Mouse (Mus musculus) kidney, adult 2 months (tissue): Measurements from ENCODE around the gene Kifc3. TPM values are rescaled to one million over a fixed set of nuclear protein-coding genes. Genes with fewer than 3 reads are reported as not detected.

ENCODE experiments used
- DNase-seq: peaks from one replicate; pipeline ENCODE4 v3.0.0; 2021
- H3K27ac ChIP-seq: fragments of 200-500 bp; 2 replicates; pipeline ENCODE4 v1.5.1; 2012; ENCODE audit warnings: low read depth, low read length, control low read depth, inconsistent platforms; ENCODE audit not compliant: insufficient read depth
- H3K27me3 ChIP-seq: fragments of 200-500 bp; replicated peaks from 2 replicates; pipeline ENCODE4 v1.6.1; 2012; ENCODE audit warnings: mild to moderate bottlenecking, moderate library complexity, low read length, inconsistent platforms; ENCODE audit not compliant: control insufficient read depth, insufficient read depth
- H3K36me3 ChIP-seq: fragments of 200-500 bp; 2 replicates; pipeline ENCODE4 v1.6.1; 2012; ENCODE audit warnings: mild to moderate bottlenecking, moderate library complexity, low read length, inconsistent platforms; ENCODE audit not compliant: control insufficient read depth, insufficient read depth
- H3K4me1 ChIP-seq: fragments of 200-500 bp; 2 replicates; pipeline ENCODE4 v1.6.1; 2011; ENCODE audit warnings: low read length; ENCODE audit not compliant: control insufficient read depth, insufficient read depth
- H3K4me3 ChIP-seq: fragments of 200-500 bp; 2 replicates; pipeline ENCODE4 v1.5.1; 2011; ENCODE audit warnings: mild to moderate bottlenecking, low read depth, low read length, control low read depth; ENCODE audit not compliant: insufficient read depth
- CTCF ChIP-seq: fragments of 200-500 bp; conservative IDR thresholded peaks from 2 replicates; pipeline ENCODE4 v1.5.1; 2011; ENCODE audit warnings: low read depth, mild to moderate bottlenecking, control low read depth, low read length, moderate library complexity, mixed read lengths; ENCODE audit not compliant: insufficient read depth, insufficient read length
- POLR2A ChIP-seq: fragments of 200-500 bp; IDR thresholded peaks from one replicate; pipeline ENCODE4 v1.6.1; 2011; ENCODE audit warnings: low read depth, low read length, control low read depth
- WGBS: fragments of 180-500 bp; shearing (Covaris S2); methylation state at CpG from one replicate; pipeline ENCODE4 v1.1.7; 2018; 5-methylcytosine and 5-hydroxymethylcytosine counted together
- polyA plus RNA-seq: library from polyadenylated mRNA; depleted of rRNA; stranded (reverse); fragments of >200 nt; gene quantifications from 2 replicates; pipeline ENCODE4 v1.2.3, GENCODE M21; 2012

Gene Kifc3
- polyA plus RNA-seq, 1 experiment: 92.3 TPM

DNA sequence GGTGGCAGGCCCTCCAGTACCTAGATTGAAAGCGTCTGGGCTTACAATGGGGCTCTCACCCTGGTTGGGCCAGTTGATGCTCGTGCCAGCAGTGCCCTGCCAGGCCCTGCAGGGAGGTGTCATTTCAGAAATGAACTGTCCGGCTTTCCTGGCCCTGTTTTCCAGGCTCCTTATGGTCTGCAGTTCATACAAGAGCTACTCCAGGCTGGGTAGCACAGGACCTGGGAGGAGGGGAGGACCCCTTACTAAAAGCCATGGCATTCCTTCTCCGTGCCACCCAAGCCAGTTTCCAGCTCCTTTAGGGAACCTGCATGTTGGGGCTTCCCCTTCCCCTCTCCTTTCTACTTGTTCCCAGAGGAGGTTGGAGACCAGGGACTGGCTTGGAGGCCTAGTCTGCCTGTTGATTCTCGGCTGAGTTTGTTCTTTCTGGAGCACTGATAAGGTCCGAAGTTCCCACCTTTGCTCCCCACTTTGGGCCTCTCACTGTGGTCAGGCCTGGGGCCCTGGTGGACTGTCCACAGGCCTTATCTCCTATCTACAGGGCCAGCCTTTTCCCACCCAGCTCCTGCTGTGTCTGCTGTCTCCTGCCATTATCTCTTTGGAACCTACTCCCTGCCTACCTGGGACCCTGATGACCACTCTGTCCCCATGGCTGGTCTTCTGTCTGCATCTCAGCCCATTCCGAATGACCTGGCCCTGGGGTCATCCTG, 117.0 kb downstream of the Kifc3 start:
- WGBS: 91% methylated on average over 7 of the region's 7 CpGs
- no peak for DNase-seq
- no peaks in the 10 kb centered on the region for H3K36me3 ChIP-seq
- no peak overlapping the region for H3K4me3 ChIP-seq
- TF ChIP-seq POLR2A (no peak), CTCF (no peak)
- H3K27me3 ChIP-seq: no peaks in the 10 kb centered on the region
- H3K4me1 ChIP-seq: 0 out of 2 replicates have a peak, but pooled peaks cover 3% of the 10 kb centered on the region
- H3K27ac ChIP-seq: no peak overlapping the region

DNA sequence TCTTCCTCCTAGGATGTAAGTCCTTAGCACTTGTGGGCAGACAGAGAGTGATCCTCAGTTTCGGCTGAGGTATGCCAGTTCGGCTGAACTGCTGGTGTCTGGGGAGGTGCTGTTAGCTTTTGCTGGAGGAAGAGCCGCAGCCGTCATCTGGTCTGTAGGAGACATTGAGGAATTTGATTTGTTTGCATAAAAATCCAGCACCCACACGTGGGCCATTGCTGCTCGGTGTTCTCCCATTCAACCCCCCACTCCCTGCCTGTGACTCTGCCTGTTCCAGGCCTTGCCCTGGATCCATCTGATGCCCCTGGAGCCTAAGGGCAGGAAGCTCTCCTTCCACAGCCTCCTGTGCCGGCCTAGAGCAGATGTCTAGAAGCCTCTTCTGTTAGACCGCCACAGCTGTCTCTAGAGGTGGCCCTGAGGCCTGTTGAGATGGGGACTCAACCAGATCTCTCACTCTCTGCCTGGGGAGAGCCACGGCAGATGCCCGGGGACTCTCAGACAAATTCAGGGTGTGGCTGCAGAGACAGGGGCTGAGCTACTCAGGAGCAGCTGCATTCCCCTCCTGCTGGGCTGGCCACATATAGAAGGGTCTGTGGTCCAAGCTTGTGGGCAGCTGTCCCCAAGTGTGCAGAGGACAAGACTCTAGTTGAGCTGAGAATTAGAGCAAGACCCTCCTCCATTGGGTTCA, 117.7 kb downstream of the Kifc3 start:
- no peaks in the 10 kb centered on the region for H3K27me3 ChIP-seq
- H3K4me3 ChIP-seq: no peak overlapping the region
- WGBS: 85% methylated on average over 10 of the region's 10 CpGs
- H3K4me1 ChIP-seq: 0 out of 2 replicates have a peak, but pooled peaks cover 3% of the 10 kb centered on the region
- no peak overlapping the region for H3K27ac ChIP-seq
- DNase-seq: no peak
- TF ChIP-seq POLR2A (no peak), CTCF (no peak)
- no peaks in the 10 kb centered on the region for H3K36me3 ChIP-seq

DNA sequence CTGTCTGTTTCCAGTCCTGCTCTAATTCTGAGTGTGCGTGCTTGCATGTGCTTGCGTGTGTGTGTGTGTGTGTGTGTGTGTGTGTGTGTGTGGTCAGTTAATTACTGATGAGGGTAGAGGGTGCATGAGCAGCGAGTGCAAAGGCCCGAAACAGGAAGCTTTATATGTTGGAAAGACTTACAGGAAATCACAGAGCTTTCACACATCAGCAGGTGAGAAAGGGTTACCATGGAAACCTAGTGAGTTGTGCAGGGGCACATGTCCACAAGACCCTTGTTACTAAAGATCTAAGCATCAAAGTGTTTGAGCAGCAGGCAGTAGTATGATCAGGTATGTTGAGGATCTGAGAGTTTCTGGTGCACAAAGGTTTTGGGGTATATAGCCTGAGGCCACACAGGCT, 118.4 kb downstream of the Kifc3 start:
- Histone ChIP-seq H3K27me3 (no peaks in the 10 kb centered on the region), H3K27ac (no peak overlapping the region), H3K36me3 (no peaks in the 10 kb centered on the region), H3K4me1 (0 out of 2 replicates have a peak, but pooled peaks cover 3% of the 10 kb centered on the region), H3K4me3 (no peak overlapping the region)
- DNase-seq: no peak
- 79% methylated on average over 4 of the region's 4 CpGs for WGBS
- TF ChIP-seq POLR2A: no peak
- no peak for TF ChIP-seq CTCF

- no peak for DNase-seq
- H3K27ac ChIP-seq: no peak overlapping the region
- 5% methylated on average over 11 of the region's 11 CpGs for WGBS
Observed at GRCm38 (mm10) chr8:95081650-95082049, 121.0 kb downstream of the Kifc3 start.

DNA sequence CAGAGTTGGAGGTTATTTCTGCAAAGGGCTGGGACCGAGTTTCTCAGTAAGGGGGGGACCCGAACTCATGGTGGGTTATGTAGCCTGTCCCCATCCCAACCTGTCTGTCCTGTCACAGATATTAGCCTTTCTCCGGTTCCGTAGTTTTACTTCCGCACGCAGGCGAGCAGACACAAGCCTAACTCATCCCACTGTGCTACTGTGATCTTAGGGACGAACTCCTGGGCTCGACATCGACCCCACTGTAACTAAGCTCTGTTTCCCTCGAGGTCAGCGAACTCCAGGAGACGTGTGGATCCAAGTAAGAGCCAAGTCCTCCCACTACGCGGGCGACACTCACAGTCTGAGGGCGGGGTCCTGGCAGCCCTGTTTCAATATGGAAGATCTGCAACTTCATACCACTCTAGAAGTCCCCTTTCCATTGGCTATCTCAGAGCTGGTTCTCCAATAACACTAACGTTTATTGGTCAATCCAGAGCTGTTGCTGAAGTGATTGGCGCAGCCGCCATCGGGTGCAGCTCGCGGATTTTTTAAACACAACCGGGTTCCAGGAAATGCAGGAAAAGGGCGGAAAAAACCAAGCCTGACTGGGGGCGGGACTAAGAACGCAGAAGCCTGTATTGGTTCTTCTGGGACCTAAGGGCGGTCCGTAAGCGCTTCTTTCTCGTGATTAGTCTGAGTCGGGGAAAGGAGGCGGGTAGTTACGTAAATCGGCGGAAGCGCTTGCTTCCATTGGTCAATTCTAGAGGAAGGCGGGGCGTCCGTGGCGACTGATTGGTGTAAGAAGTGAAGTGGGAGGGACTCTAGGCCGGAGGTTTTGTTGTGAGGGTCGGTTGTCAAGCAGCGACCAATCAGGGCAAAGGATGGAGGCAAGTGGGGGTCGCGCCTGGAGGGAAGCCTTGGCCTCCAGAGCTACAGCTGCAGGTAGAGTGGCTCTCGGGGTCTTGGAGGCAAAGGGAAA, 122.0 kb downstream of the Kifc3 start, which contains the start of gene Katnb1:
Gene Katnb1, plus strand, starts transcription at position 806 of the 961 bp plus-strand sequence.
- no peak for TF ChIP-seq CTCF
- TF ChIP-seq POLR2A: peak; percentile 88
- 0 out of 2 replicates have a peak, but pooled peaks cover 3% of the 10 kb centered on the region for H3K4me1 ChIP-seq
- no peaks in the 10 kb centered on the region for H3K27me3 ChIP-seq
- H3K27ac ChIP-seq: peak within 1 kb of the TSS; percentile 34
- under 1% methylated on average over 47 of the region's 47 CpGs for WGBS
- H3K36me3 ChIP-seq: no peaks in the 10 kb centered on the region
- peak within 1 kb of the TSS; percentile 82 for H3K4me3 ChIP-seq
- peak; percentile 100 for DNase-seq

More at GRCm38 (mm10) chr8:95081650-95082049, 121.0 kb downstream of the Kifc3 start:
- peak overlapping the region; percentile 82 for H3K4me3 ChIP-seq
- TF ChIP-seq POLR2A (no peak), CTCF (no peak)
- H3K4me1 ChIP-seq: 0 out of 2 replicates have a peak, but pooled peaks cover 3% of the 10 kb centered on the region
- no peaks in the 10 kb centered on the region for H3K27me3 ChIP-seq
- no peaks in the 10 kb centered on the region for H3K36me3 ChIP-seq

DNA sequence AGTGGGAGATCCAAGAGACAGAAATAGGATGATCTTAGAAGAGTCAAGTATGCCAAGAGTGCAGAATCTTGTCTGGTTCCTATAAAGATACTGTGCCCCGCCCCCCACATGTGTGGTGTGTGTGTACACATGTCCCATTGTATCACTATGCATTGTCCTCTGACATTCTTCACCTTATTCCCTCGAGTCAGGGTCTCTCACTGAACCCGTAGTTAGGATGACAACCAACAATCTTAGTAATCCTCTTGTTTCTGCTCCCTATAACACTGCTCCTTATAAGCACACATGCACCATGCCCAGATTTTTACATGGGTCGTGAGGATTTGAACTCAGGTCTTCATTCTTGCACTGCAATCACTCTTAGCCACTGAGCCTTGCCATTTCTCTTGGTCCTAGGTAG, 123.3 kb downstream of the Kifc3 start:
- Histone ChIP-seq H3K27me3 (no peaks in the 10 kb centered on the region), H3K4me1 (0 out of 2 replicates have a peak, but pooled peaks cover 3% of the 10 kb centered on the region), H3K27ac (no peak overlapping the region), H3K36me3 (no peaks in the 10 kb centered on the region), H3K4me3 (no peak overlapping the region)
- DNase-seq: no peak
- TF ChIP-seq CTCF (no peak), POLR2A (no peak)
- 95% methylated on average over 4 of the region's 4 CpGs for WGBS
